Mouse (Mus musculus) macrophage (primary cell): Measurements from ENCODE around the gene Pde5a. TPM values are rescaled to one million over a fixed set of nuclear protein-coding genes. Genes with fewer than 3 reads are reported as not detected.

Source experiments
- H3K27ac ChIP-seq: fragments of 350-480 bp; formaldehyde crosslinking; 2 replicates; pipeline ENCODE4 v1.9.0; 2021
- H3K36me3 ChIP-seq: fragments of 350-480 bp; formaldehyde crosslinking; 2 replicates; pipeline ENCODE4 v1.9.0; 2021; ENCODE audit errors: inconsistent target
- H3K4me3 ChIP-seq: fragments of 350-480 bp; formaldehyde crosslinking; 2 replicates; pipeline ENCODE4 v1.9.0; 2021; ENCODE audit errors: inconsistent target
- H3K79me2 ChIP-seq: fragments of 350-480 bp; formaldehyde crosslinking; 2 replicates; pipeline ENCODE4 v1.9.0; 2021; ENCODE audit errors: inconsistent target
- WGBS: methylation state at CpG from one replicate; pipeline ENCODE4 v1.1.7; 2026; ENCODE audit warnings: inconsistent platforms; ENCODE audit not compliant: missing documents; 5-methylcytosine and 5-hydroxymethylcytosine counted together
- polyA plus RNA-seq: library from polyadenylated mRNA; stranded (reverse); fragments of 250-400 nt; gene quantifications from 3 replicates; pipeline ENCODE4 v1.2.4, GENCODE M21; 2018; ENCODE audit warnings: inconsistent platforms

Gene Pde5a
- polyA plus RNA-seq, 1 experiment from 2014 or later: 0.46 TPM

GRCm38 (mm10) chr3:122855149-122855548, 126.4 kb downstream of the Pde5a start:
- Histone ChIP-seq H3K36me3 (no peaks in the 10 kb centered on the region), H3K4me3 (no peak overlapping the region), H3K27ac (no peak overlapping the region), H3K79me2 (no peaks in the 10 kb centered on the region)
- 90% methylated on average over 11 of the region's 11 CpGs for WGBS

- Histone ChIP-seq H3K27ac (no peak overlapping the region), H3K36me3 (no peaks in the 10 kb centered on the region), H3K79me2 (no peaks in the 10 kb centered on the region), H3K4me3 (no peak overlapping the region)
- WGBS: 65% methylated on average over 2 of the region's 2 CpGs
Observed at GRCm38 (mm10) chr3:122859829-122860228, 131.1 kb downstream of the Pde5a start.

- Histone ChIP-seq H3K4me3 (no peak overlapping the region), H3K27ac (no peak overlapping the region), H3K79me2 (no peaks in the 10 kb centered on the region), H3K36me3 (no peaks in the 10 kb centered on the region)
- 85% methylated on average over 10 of the region's 12 CpGs for WGBS
Observed at GRCm38 (mm10) chr3:122860573-122861498, 132.1 kb downstream of the Pde5a start.

- 96% methylated on average over 4 of the region's 4 CpGs for WGBS
- Histone ChIP-seq H3K79me2 (no peaks in the 10 kb centered on the region), H3K36me3 (no peaks in the 10 kb centered on the region), H3K27ac (no peak overlapping the region), H3K4me3 (no peak overlapping the region)
Observed at GRCm38 (mm10) chr3:122865092-122865491, 136.3 kb downstream of the Pde5a start.

- no peaks in the 10 kb centered on the region for H3K79me2 ChIP-seq
- no peak overlapping the region for H3K4me3 ChIP-seq
- no peaks in the 10 kb centered on the region for H3K36me3 ChIP-seq
- H3K27ac ChIP-seq: no peak overlapping the region
- WGBS: 93% methylated on average over 1 of the region's 1 CpGs
Observed at GRCm38 (mm10) chr3:122868270-122868669, 139.5 kb downstream of the Pde5a start.

- 86% methylated on average over 1 of the region's 1 CpGs for WGBS
- Histone ChIP-seq H3K79me2 (no peaks in the 10 kb centered on the region), H3K36me3 (no peaks in the 10 kb centered on the region), H3K27ac (no peak overlapping the region), H3K4me3 (no peak overlapping the region)
Observed at GRCm38 (mm10) chr3:122871596-122871995, 142.8 kb downstream of the Pde5a start.

- WGBS: 79% methylated on average over 2 of the region's 2 CpGs
- H3K36me3 ChIP-seq: no peaks in the 10 kb centered on the region
- no peak overlapping the region for H3K27ac ChIP-seq
Observed at GRCm38 (mm10) chr3:122876870-122877269, 148.1 kb downstream of the Pde5a start.

GRCm38 (mm10) chr3:122877543-122877942, 148.8 kb downstream of the Pde5a start:
- Histone ChIP-seq H3K79me2 (no peaks in the 10 kb centered on the region), H3K36me3 (no peaks in the 10 kb centered on the region), H3K4me3 (no peak overlapping the region), H3K27ac (no peak overlapping the region)
- 89% methylated on average over 3 of the region's 3 CpGs for WGBS

More at GRCm38 (mm10) chr3:122876870-122877269, 148.1 kb downstream of the Pde5a start:
- Histone ChIP-seq H3K4me3 (no peak overlapping the region), H3K79me2 (no peaks in the 10 kb centered on the region)

GRCm38 (mm10) chr3:122878705-122879315, 150.1 kb downstream of the Pde5a start:
- Histone ChIP-seq H3K36me3 (no peaks in the 10 kb centered on the region), H3K27ac (no peak overlapping the region), H3K79me2 (no peaks in the 10 kb centered on the region), H3K4me3 (no peak overlapping the region)
- 92% methylated on average over 8 of the region's 8 CpGs for WGBS

- Histone ChIP-seq H3K27ac (no peak overlapping the region), H3K79me2 (no peaks in the 10 kb centered on the region), H3K4me3 (no peak overlapping the region), H3K36me3 (no peaks in the 10 kb centered on the region)
- WGBS: 90% methylated on average over 4 of the region's 4 CpGs
Observed at GRCm38 (mm10) chr3:122887505-122888301, 159.0 kb downstream of the Pde5a start.

- 38% methylated on average over 5 of the region's 5 CpGs for WGBS
- no peak overlapping the region for H3K4me3 ChIP-seq
- H3K79me2 ChIP-seq: no peaks in the 10 kb centered on the region
- no peaks in the 10 kb centered on the region for H3K36me3 ChIP-seq
- no peak overlapping the region for H3K27ac ChIP-seq
Observed at GRCm38 (mm10) chr3:122888371-122888819, 159.6 kb downstream of the Pde5a start.

- H3K79me2 ChIP-seq: no peaks in the 10 kb centered on the region
- WGBS: 97% methylated on average over 3 of the region's 3 CpGs
- H3K4me3 ChIP-seq: no peak within 1 kb of the TSS
- H3K27ac ChIP-seq: no peak within 1 kb of the TSS
- no peaks in the 10 kb centered on the region for H3K36me3 ChIP-seq
Observed at GRCm38 (mm10) chr3:122894772-122895171, 166.0 kb downstream of the Pde5a start, which contains the start of gene Fabp2. Gene Fabp2, plus strand, starts transcription at chr3:122895072.

GRCm38 (mm10) chr3:122895189-122895731, 166.5 kb downstream of the Pde5a start:
- H3K36me3 ChIP-seq: no peaks in the 10 kb centered on the region
- no peaks in the 10 kb centered on the region for H3K79me2 ChIP-seq
- H3K27ac ChIP-seq: no peak overlapping the region
- WGBS: 90% methylated on average over 11 of the region's 11 CpGs
- H3K4me3 ChIP-seq: no peak overlapping the region

GRCm38 (mm10) chr3:122898254-122898653, 169.5 kb downstream of the Pde5a start:
- H3K79me2 ChIP-seq: no peaks in the 10 kb centered on the region
- H3K4me3 ChIP-seq: no peak overlapping the region
- H3K27ac ChIP-seq: no peak overlapping the region
- WGBS: 72% methylated on average over 6 of the region's 6 CpGs
- no peaks in the 10 kb centered on the region for H3K36me3 ChIP-seq
